Mouse (Mus musculus) hindbrain, postnatal 0 days (tissue): ENCODE data around the gene Clec2l. TPM values are rescaled to one million over a fixed set of nuclear protein-coding genes. Genes with fewer than 3 reads are reported as not detected.
"Not testable (repeated sequence)": the region's sequence is repeated elsewhere in the genome, so short reads cannot be mapped to it uniquely, and the experiment has no call there.

Experiments
- ATAC-seq: fragments of 200-750 bp; cut with Nextera tagmentation; 2 replicates; pipeline ENCODE4 v1.8.0; 2017; ENCODE audit warnings: mild to moderate bottlenecking, moderate TSS enrichment, moderate library complexity
- DNase-seq: peaks from one replicate; pipeline ENCODE4 v3.0.0-alpha.2; 2015; ENCODE audit warnings: low spot score
- H3K27ac ChIP-seq: fragments of 300-500 bp; sonication (generic); 2 replicates; pipeline ENCODE4 v1.5.1; 2014; ENCODE audit warnings: mild to moderate bottlenecking
- H3K27me3 ChIP-seq: fragments of 300-500 bp; sonication (generic); 2 replicates; pipeline ENCODE4 v1.6.1; 2014; ENCODE audit warnings: low read length, mixed read lengths; ENCODE audit not compliant: insufficient read depth
- H3K36me3 ChIP-seq: fragments of 300-500 bp; sonication (generic); 2 replicates; pipeline ENCODE4 v1.6.1; 2014; ENCODE audit warnings: low read length, mixed read lengths; ENCODE audit not compliant: insufficient read depth
- H3K4me1 ChIP-seq: fragments of 300-500 bp; sonication (generic); 2 replicates; pipeline ENCODE4 v1.6.1; 2014; ENCODE audit warnings: antibody characterized with exemption, low read length, mixed read lengths; ENCODE audit not compliant: insufficient read depth
- H3K4me2 ChIP-seq: fragments of 300-500 bp; sonication (generic); 2 replicates; pipeline ENCODE4 v1.6.1; 2014; ENCODE audit warnings: low read depth, mild to moderate bottlenecking, low read length, moderate library complexity, mixed read lengths
- H3K4me3 ChIP-seq: fragments of 300-500 bp; sonication (generic); 2 replicates; pipeline ENCODE4 v1.5.1; 2014; ENCODE audit warnings: low read length
- H3K9ac ChIP-seq: fragments of 300-500 bp; sonication (generic); replicated peaks from 2 replicates; pipeline ENCODE4 v1.6.1; 2014; ENCODE audit warnings: mild to moderate bottlenecking, low read length, moderate library complexity, mixed read lengths
- H3K9me3 ChIP-seq: fragments of 300-500 bp; sonication (generic); 2 replicates; pipeline ENCODE4 v1.6.1; 2016; ENCODE audit warnings: low read length, mixed read lengths
- CTCF ChIP-seq: IDR thresholded peaks from 2 replicates; pipeline ENCODE4 v1.5.1; 2016; ENCODE audit warnings: antibody characterized with exemption, control low read depth, low read depth
- WGBS: fragments of 180-500 bp; shearing (Covaris S2); extraction: QIAGEN DNeasy Blood & Tissue Kit; methylation state at CpG from one replicate; pipeline ENCODE4 v1.1.7; 2014; 5-methylcytosine and 5-hydroxymethylcytosine counted together
- polyA plus RNA-seq: library from polyadenylated mRNA; unstranded; fragments of >200 nt; fragmentation: Nextera tagmentation; extraction: Ambion mirVana; gene quantifications from 2 replicates; pipeline ENCODE4 v1.2.1, GENCODE M21; 2015
- total RNA-seq: library from RNA; depleted of rRNA; stranded (reverse); fragments of >200 nt; gene quantifications from 2 replicates; pipeline ENCODE4 v1.2.3, GENCODE M21; 2014

The Clec2l gene
- total and polyA plus RNA-seq, 2 experiments from 2014 or later, result 53.0 to 143 TPM

- Histone ChIP-seq H3K4me2 (no peak overlapping the region), H3K27ac (no peak overlapping the region), H3K36me3 (no peaks in the 10 kb centered on the region), H3K4me3 (no peak overlapping the region), H3K9me3 (no peaks in the 10 kb centered on the region), H3K4me1 (peaks cover 7% of the 10 kb centered on the region; the same call in 1 of the 2 replicates), H3K9ac (no peak overlapping the region), H3K27me3 (no peaks in the 10 kb centered on the region)
- no peak for ATAC-seq
- TF ChIP-seq CTCF, result no peak
- DNase-seq, result no peak
- WGBS, result 29% methylated on average over 4 of the region's 4 CpGs
Measured at GRCm38 (mm10) chr6:38661626-38662025, 1.2 kb upstream of the Clec2l start.

GRCm38 (mm10) chr6:38669580-38669979 is 6.7 kb downstream of the Clec2l start:
- DNase-seq (no peak), ATAC-seq (no peak)
- Histone ChIP-seq H3K9me3 (no peaks in the 10 kb centered on the region), H3K36me3 (no peaks in the 10 kb centered on the region), H3K27me3 (no peaks in the 10 kb centered on the region), H3K27ac (no peak overlapping the region), H3K4me1 (peaks cover under 1% of the 10 kb centered on the region; the same call in 1 of the 2 replicates), H3K4me2 (no peak overlapping the region), H3K9ac (no peak overlapping the region), H3K4me3 (no peak overlapping the region)
- 74% methylated on average over 6 of the region's 6 CpGs for WGBS
- TF ChIP-seq CTCF, result peak; percentile 33

GRCm38 (mm10) chr6:38670488-38670887 is 7.6 kb downstream of the Clec2l start:
- not testable (repeated sequence) for H3K27me3 ChIP-seq, H3K4me1 ChIP-seq, ATAC-seq, H3K27ac ChIP-seq, H3K9ac ChIP-seq, H3K36me3 ChIP-seq, DNase-seq, H3K4me2 ChIP-seq, H3K9me3 ChIP-seq, H3K4me3 ChIP-seq
- WGBS, result 50% methylated on average over 1 of the region's 1 CpGs

- no peaks in the 10 kb centered on the region for H3K9me3 ChIP-seq
- no peak overlapping the region for H3K9ac ChIP-seq
- no peak overlapping the region for H3K4me3 ChIP-seq
- no peaks in the 10 kb centered on the region for H3K4me1 ChIP-seq
- ATAC-seq, result no peak
- no peak for DNase-seq
- no peak for TF ChIP-seq CTCF
- 78% methylated on average over 7 of the region's 7 CpGs for WGBS
- no peaks in the 10 kb centered on the region for H3K27me3 ChIP-seq
- H3K27ac ChIP-seq, result no peak overlapping the region
- H3K36me3 ChIP-seq, result no peaks in the 10 kb centered on the region
- H3K4me2 ChIP-seq, result no peak overlapping the region
Measured at GRCm38 (mm10) chr6:38671270-38671669, 8.4 kb downstream of the Clec2l start.

GRCm38 (mm10) chr6:38672011-38672410 is 9.1 kb downstream of the Clec2l start:
- Histone ChIP-seq H3K9me3 (no peaks in the 10 kb centered on the region), H3K27ac (no peak overlapping the region), H3K4me3 (no peak overlapping the region), H3K4me2 (no peak overlapping the region), H3K27me3 (no peaks in the 10 kb centered on the region), H3K36me3 (no peaks in the 10 kb centered on the region), H3K9ac (no peak overlapping the region), H3K4me1 (no peaks in the 10 kb centered on the region)
- no peak for TF ChIP-seq CTCF
- DNase-seq (no peak), ATAC-seq (no peak)
- WGBS, result 82% methylated on average over 3 of the region's 3 CpGs

GRCm38 (mm10) chr6:38676217-38676616 is 13.3 kb downstream of the Clec2l start:
- H3K9ac ChIP-seq, result no peak overlapping the region
- no peak for TF ChIP-seq CTCF
- ATAC-seq, result no peak
- H3K4me2 ChIP-seq, result no peak overlapping the region
- no peak for DNase-seq
- no peak overlapping the region for H3K4me3 ChIP-seq
- H3K27me3 ChIP-seq, result no peaks in the 10 kb centered on the region
- no peaks in the 10 kb centered on the region for H3K4me1 ChIP-seq
- H3K27ac ChIP-seq, result no peak overlapping the region
- WGBS, result 92% methylated on average over 6 of the region's 6 CpGs
- no peaks in the 10 kb centered on the region for H3K36me3 ChIP-seq
- no peaks in the 10 kb centered on the region for H3K9me3 ChIP-seq

- Histone ChIP-seq H3K36me3 (no peaks in the 10 kb centered on the region), H3K9me3 (no peaks in the 10 kb centered on the region), H3K27me3 (no peaks in the 10 kb centered on the region), H3K4me1 (no peaks in the 10 kb centered on the region), H3K4me2 (no peak overlapping the region), H3K27ac (no peak overlapping the region), H3K9ac (no peak overlapping the region), H3K4me3 (no peak overlapping the region)
- DNase-seq, result no peak
- no peak for TF ChIP-seq CTCF
- WGBS, result 80% methylated on average over 14 of the region's 14 CpGs
- no peak for ATAC-seq
Measured at GRCm38 (mm10) chr6:38676723-38677122, 13.9 kb downstream of the Clec2l start.
